Mouse (Mus musculus) kidney, postnatal 36 days (tissue): ENCODE results near the gene Nxnl2.
"Not testable (repeated sequence)": the region's sequence is repeated elsewhere in the genome, so short reads cannot be mapped to it uniquely, and the experiment has no call there.

Experiments
- DNase-seq, 2 experiments: peaks; one replicate each; pipeline ENCODE4 v3.0.0; 2021 to 2022; ENCODE audit warnings: mixed read lengths in 2 of 2

The Nxnl2 gene

GRCm38 (mm10) chr13:51179362-51179761, 8.5 kb downstream of the Nxnl2 start:
- no peak for DNase-seq

- no peak for DNase-seq
These were observed 11.4 kb downstream of the Nxnl2 start for GRCm38 (mm10) chr13:51182236-51182635.

GRCm38 (mm10) chr13:51184896-51185295, 14.1 kb downstream of the Nxnl2 start:
- DNase-seq: no peak

GRCm38 (mm10) chr13:51190336-51190735, 19.5 kb downstream of the Nxnl2 start:
- DNase-seq: peak in 1 of 2 experiments; percentile 18

GRCm38 (mm10) chr13:51191416-51192140, 20.8 kb downstream of the Nxnl2 start:
- peak; percentile 48 to 74 for DNase-seq

- DNase-seq: no peak
These were observed 23.1 kb downstream of the Nxnl2 start for GRCm38 (mm10) chr13:51193893-51194292.

GRCm38 (mm10) chr13:51197699-51198098, 26.9 kb downstream of the Nxnl2 start:
- DNase-seq: no peak

- peak; percentile 45 to 71 for DNase-seq
These were observed 27.4 kb downstream of the Nxnl2 start for GRCm38 (mm10) chr13:51198186-51198585.

GRCm38 (mm10) chr13:51201985-51202843, 31.4 kb downstream of the Nxnl2 start:
- not testable (repeated sequence) for DNase-seq

- DNase-seq: peak in 1 of 2 experiments; percentile 51
These were observed 32.0 kb downstream of the Nxnl2 start for GRCm38 (mm10) chr13:51202844-51203173.

- DNase-seq: peak in 1 of 2 experiments; percentile 28
These were observed 32.6 kb downstream of the Nxnl2 start for GRCm38 (mm10) chr13:51203467-51203866.

GRCm38 (mm10) chr13:51204081-51204480, 33.3 kb downstream of the Nxnl2 start:
- not testable (repeated sequence) for DNase-seq

- no peak for DNase-seq
These were observed 37.1 kb downstream of the Nxnl2 start for GRCm38 (mm10) chr13:51207965-51208364.

GRCm38 (mm10) chr13:51208378-51209100, 37.7 kb downstream of the Nxnl2 start:
- DNase-seq: peak in 1 of 2 experiments; percentile 21

GRCm38 (mm10) chr13:51210639-51211038, 39.8 kb downstream of the Nxnl2 start:
- no peak for DNase-seq

- DNase-seq: no peak
These were observed 43.9 kb downstream of the Nxnl2 start for GRCm38 (mm10) chr13:51214746-51215145.

GRCm38 (mm10) chr13:51220897-51221296, 50.1 kb downstream of the Nxnl2 start:
- no peak for DNase-seq

GRCm38 (mm10) chr13:51221425-51222160, 50.8 kb downstream of the Nxnl2 start:
- DNase-seq: no peak
